Mouse (Mus musculus): ENCODE data around the gene Plcb4. TPM values are rescaled to one million over a fixed set of nuclear protein-coding genes. Genes with fewer than 3 reads are reported as not detected.

The Plcb4 gene
- polyA plus RNA-seq (2015; fragmentation: Nextera tagmentation; extraction: Ambion mirVana) = 26.0 and 27.3 TPM in 2 replicates

- ATAC-seq (ENCODE audit: extremely low read depth, insufficient number of reproducible peaks, low FRiP score, low TSS enrichment) = peak; percentile 78
- H3K36me3 ChIP-seq = no peaks in the 10 kb centered on the region
- no peaks in the 10 kb centered on the region for H3K27me3 ChIP-seq (replicated peaks)
- H3K4me3 ChIP-seq = peak within 1 kb of the TSS; percentile 90
- peaks cover 12% of the 10 kb centered on the region for H3K4me1 ChIP-seq
- H3K9ac ChIP-seq = peak within 1 kb of the TSS; percentile 97
- WGBS = under 1% methylated on average over 57 of the region's 71 CpGs
- peak within 1 kb of the TSS; percentile 98 for H3K27ac ChIP-seq (replicated peaks)
- H3K9me3 ChIP-seq = no peaks in the 10 kb centered on the region
- H3K4me2 ChIP-seq = peak within 1 kb of the TSS; percentile 76
Observed at GRCm38 (mm10) chr2:135658486-135659390, at the start of gene Plcb4. Gene Plcb4, plus strand, starts transcription at chr2:135659011.

DNA sequence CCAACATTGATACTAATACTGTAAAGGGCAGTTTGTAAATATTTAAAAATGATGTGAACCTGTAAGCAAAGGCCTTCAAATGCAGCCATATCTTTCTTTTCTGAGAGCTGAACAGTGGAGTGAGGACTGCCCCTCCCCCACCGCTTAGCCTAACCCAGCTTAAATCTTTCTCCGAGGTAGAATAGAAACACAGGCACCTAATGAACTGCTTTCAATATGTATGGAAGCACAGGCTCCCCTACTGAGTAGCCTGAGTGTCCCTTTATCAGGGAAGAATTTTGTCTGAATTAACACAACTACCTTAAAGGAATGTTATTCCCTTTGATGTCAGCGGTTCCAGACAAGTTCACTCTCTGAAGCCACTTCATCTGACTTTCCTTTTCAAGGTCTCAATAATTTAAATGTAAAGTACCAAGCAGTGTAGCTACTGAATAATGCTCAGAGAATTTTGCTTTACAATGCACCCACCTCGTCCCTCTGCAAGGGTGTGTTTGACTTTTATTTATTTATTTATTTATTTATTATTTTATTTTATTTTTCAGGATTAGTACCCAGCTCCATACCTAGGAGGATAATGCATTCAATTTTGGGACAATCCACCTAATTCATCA is 44.1 kb upstream of the Plcb4 start:
- 0 out of 2 replicates have a peak, but pooled peaks cover 2% of the 10 kb centered on the region for H3K4me1 ChIP-seq
- H3K4me2 ChIP-seq = peak overlapping the region; percentile 43
- H3K36me3 ChIP-seq = no peaks in the 10 kb centered on the region
- WGBS = 23% methylated on average over 4 of the region's 4 CpGs
- H3K9me3 ChIP-seq = no peaks in the 10 kb centered on the region
- no peak overlapping the region for H3K9ac ChIP-seq
- no peak overlapping the region for H3K4me3 ChIP-seq
- H3K27me3 ChIP-seq (replicated peaks) = no peaks in the 10 kb centered on the region
- H3K27ac ChIP-seq (replicated peaks) = no peak overlapping the region
- ATAC-seq (ENCODE audit: extremely low read depth, insufficient number of reproducible peaks, low FRiP score, low TSS enrichment) = no peak

GRCm38 (mm10) chr2:135616090-135616489 is 42.7 kb upstream of the Plcb4 start:
- Histone ChIP-seq H3K36me3 (no peaks in the 10 kb centered on the region), H3K9ac (no peak overlapping the region), H3K4me1 (0 out of 2 replicates have a peak, but pooled peaks cover 3% of the 10 kb centered on the region), H3K9me3 (no peaks in the 10 kb centered on the region), H3K27me3 (replicated peaks) (no peaks in the 10 kb centered on the region), H3K4me3 (no peak overlapping the region), H3K4me2 (no peak overlapping the region), H3K27ac (replicated peaks) (no peak overlapping the region)
- WGBS = 60% methylated on average over 1 of the region's 1 CpGs
- no peak for ATAC-seq (ENCODE audit: extremely low read depth, insufficient number of reproducible peaks, low FRiP score, low TSS enrichment)

DNA sequence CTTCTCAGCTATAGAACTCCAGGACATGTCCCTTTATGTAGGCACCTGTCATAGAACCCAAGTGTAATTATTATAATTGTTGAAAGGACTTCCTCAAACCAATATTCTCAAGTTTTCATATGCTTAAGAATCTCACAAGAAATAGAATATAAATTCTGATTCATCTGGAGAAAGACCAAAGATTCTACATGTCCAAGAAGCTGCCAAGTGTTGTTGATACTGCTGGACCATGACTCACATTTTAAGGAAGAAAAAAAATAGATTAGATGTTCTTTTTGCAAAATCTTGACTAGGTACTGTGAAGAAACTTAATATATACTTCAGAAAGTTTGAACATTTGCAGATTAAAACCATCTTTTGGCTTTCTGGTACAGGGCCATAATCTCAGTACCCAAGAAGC is 40.3 kb upstream of the Plcb4 start:
- 0 out of 2 replicates have a peak, but pooled peaks cover 3% of the 10 kb centered on the region for H3K4me1 ChIP-seq
- H3K36me3 ChIP-seq = no peaks in the 10 kb centered on the region
- no peak overlapping the region for H3K27ac ChIP-seq (replicated peaks)
- H3K4me3 ChIP-seq = no peak overlapping the region
- H3K9me3 ChIP-seq = no peaks in the 10 kb centered on the region
- no peak for ATAC-seq (ENCODE audit: extremely low read depth, insufficient number of reproducible peaks, low FRiP score, low TSS enrichment)
- no peak overlapping the region for H3K4me2 ChIP-seq
- H3K9ac ChIP-seq = no peak overlapping the region
- H3K27me3 ChIP-seq (replicated peaks) = no peaks in the 10 kb centered on the region

GRCm38 (mm10) chr2:135619956-135620355 is 38.9 kb upstream of the Plcb4 start:
- Histone ChIP-seq H3K9me3 (no peaks in the 10 kb centered on the region), H3K4me2 (no peak overlapping the region), H3K4me1 (0 out of 2 replicates have a peak, but pooled peaks cover 3% of the 10 kb centered on the region), H3K27ac (replicated peaks) (no peak overlapping the region), H3K27me3 (replicated peaks) (no peaks in the 10 kb centered on the region), H3K36me3 (no peaks in the 10 kb centered on the region), H3K4me3 (no peak overlapping the region), H3K9ac (no peak overlapping the region)
- WGBS = 47% methylated on average over 2 of the region's 2 CpGs
- ATAC-seq (ENCODE audit: extremely low read depth, insufficient number of reproducible peaks, low FRiP score, low TSS enrichment) = no peak

DNA sequence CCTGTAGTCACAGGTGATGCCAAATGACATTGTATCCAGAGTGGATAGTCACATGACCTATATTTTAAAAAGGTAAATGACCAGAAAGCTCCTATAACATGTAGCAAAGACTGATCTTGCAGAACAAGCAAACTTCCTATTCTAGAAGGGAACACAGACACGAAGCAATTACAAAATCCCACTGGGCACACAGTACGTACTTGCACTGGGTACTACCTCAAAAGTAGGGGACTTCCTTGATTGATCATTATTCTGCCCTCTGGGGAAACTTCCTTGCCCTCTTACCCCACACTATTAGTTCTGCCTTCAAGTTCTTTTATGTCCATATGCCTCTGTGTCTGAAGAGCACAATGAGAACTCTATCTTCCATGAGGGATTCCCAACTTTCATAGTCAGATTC is 31.0 kb upstream of the Plcb4 start:
- Histone ChIP-seq H3K4me3 (no peak overlapping the region), H3K27me3 (replicated peaks) (no peaks in the 10 kb centered on the region), H3K27ac (replicated peaks) (no peak overlapping the region), H3K4me2 (no peak overlapping the region), H3K9ac (no peak overlapping the region), H3K4me1 (no peaks in the 10 kb centered on the region), H3K9me3 (no peaks in the 10 kb centered on the region), H3K36me3 (no peaks in the 10 kb centered on the region)
- no peak for ATAC-seq (ENCODE audit: extremely low read depth, insufficient number of reproducible peaks, low FRiP score, low TSS enrichment)
- whole genome bisulfite sequencing = 73% methylated on average over 2 of the region's 2 CpGs

DNA sequence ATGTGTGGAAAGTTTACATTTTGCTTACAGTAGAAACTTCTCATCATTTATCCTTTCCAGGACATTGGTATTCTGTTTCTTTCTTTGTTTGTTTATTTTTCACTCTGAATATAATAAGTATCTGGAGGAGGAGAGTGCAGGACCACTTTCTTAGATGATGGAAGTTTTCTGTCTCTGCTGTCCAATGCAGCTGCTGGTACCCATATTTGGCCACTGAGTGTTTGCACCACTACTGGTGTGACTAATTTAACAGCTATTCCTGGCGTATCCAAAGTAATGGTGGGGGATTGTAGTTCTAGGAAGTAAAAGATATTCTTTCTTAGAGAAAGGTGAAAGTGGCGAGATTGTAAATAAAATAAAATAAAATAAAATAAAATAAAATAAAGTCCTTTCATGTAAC is 21.6 kb upstream of the Plcb4 start:
- no peaks in the 10 kb centered on the region for H3K36me3 ChIP-seq
- no peak overlapping the region for H3K27ac ChIP-seq (replicated peaks)
- no peak overlapping the region for H3K4me3 ChIP-seq
- H3K27me3 ChIP-seq (replicated peaks) = no peaks in the 10 kb centered on the region
- no peak overlapping the region for H3K9ac ChIP-seq
- ATAC-seq (ENCODE audit: extremely low read depth, insufficient number of reproducible peaks, low FRiP score, low TSS enrichment) = no peak
- H3K4me2 ChIP-seq = no peak overlapping the region
- no peaks in the 10 kb centered on the region for H3K4me1 ChIP-seq
- H3K9me3 ChIP-seq = no peaks in the 10 kb centered on the region
- 53% methylated on average over 2 of the region's 2 CpGs for WGBS

DNA sequence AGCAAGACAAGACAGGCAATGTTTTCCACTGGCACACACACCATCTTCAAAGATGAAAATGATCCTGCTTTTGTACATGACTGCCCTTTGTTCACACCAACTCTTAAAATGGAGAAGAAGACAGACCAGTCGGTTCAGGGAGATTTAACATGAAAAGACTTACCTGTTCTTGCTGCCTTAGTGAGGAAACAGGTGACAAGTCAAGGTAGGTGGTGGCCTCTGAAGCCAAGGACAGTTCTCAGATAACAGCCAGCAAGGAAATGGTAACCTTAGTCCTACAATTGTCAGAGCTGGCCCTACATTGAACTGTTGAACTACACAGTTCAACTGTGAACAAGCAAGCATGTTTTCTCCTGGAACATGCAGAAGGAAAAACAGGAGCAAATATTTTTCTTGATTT is 17.8 kb upstream of the Plcb4 start:
- H3K4me2 ChIP-seq = no peak overlapping the region
- 77% methylated on average over 1 of the region's 1 CpGs for WGBS
- H3K9me3 ChIP-seq = peaks cover 9% of the 10 kb centered on the region
- no peaks in the 10 kb centered on the region for H3K4me1 ChIP-seq
- no peak for ATAC-seq (ENCODE audit: extremely low read depth, insufficient number of reproducible peaks, low FRiP score, low TSS enrichment)
- H3K4me3 ChIP-seq = no peak overlapping the region
- no peak overlapping the region for H3K9ac ChIP-seq
- H3K36me3 ChIP-seq = no peaks in the 10 kb centered on the region
- H3K27ac ChIP-seq (replicated peaks) = no peak overlapping the region
- H3K27me3 ChIP-seq (replicated peaks) = no peaks in the 10 kb centered on the region

GRCm38 (mm10) chr2:135641636-135642035 is 17.2 kb upstream of the Plcb4 start:
- no peaks in the 10 kb centered on the region for H3K27me3 ChIP-seq (replicated peaks)
- 80% methylated on average over 2 of the region's 2 CpGs for WGBS
- H3K4me2 ChIP-seq = no peak overlapping the region
- H3K4me3 ChIP-seq = no peak overlapping the region
- ATAC-seq (ENCODE audit: extremely low read depth, insufficient number of reproducible peaks, low FRiP score, low TSS enrichment) = no peak
- H3K36me3 ChIP-seq = no peaks in the 10 kb centered on the region
- H3K9me3 ChIP-seq = peaks cover 9% of the 10 kb centered on the region
- no peak overlapping the region for H3K27ac ChIP-seq (replicated peaks)
- no peaks in the 10 kb centered on the region for H3K4me1 ChIP-seq
- H3K9ac ChIP-seq = no peak overlapping the region

DNA sequence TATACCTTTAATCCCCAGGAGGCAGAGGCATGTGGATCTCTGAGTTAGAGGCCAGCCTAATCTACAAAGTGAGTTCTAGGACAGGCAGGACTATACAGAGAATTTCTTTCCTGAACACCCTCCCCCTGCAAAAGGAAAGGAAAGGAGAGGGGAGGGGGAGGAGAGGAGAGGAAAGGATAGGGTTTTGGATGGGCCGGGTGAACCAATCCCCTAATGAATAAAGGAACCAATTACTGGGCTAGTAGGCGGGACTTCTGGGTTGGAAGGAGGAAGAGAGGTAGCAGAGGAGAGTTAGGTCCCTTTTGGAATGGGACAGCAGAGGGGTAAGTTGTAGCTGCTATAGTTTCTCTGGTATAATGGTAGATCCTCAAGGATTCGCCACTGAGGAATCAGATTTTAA is 12.6 kb upstream of the Plcb4 start:
- Histone ChIP-seq H3K27me3 (replicated peaks) (no peaks in the 10 kb centered on the region), H3K4me3 (no peak overlapping the region), H3K9ac (no peak overlapping the region), H3K27ac (replicated peaks) (no peak overlapping the region), H3K4me1 (no peaks in the 10 kb centered on the region), H3K4me2 (no peak overlapping the region), H3K36me3 (no peaks in the 10 kb centered on the region), H3K9me3 (peaks cover 9% of the 10 kb centered on the region)
- WGBS = 67% methylated on average over 3 of the region's 3 CpGs
- no peak for ATAC-seq (ENCODE audit: extremely low read depth, insufficient number of reproducible peaks, low FRiP score, low TSS enrichment)

- Histone ChIP-seq H3K36me3 (no peaks in the 10 kb centered on the region), H3K9me3 (peaks cover 9% of the 10 kb centered on the region), H3K4me1 (no peaks in the 10 kb centered on the region), H3K9ac (no peak overlapping the region), H3K4me3 (no peak overlapping the region), H3K27ac (replicated peaks) (no peak overlapping the region), H3K4me2 (no peak overlapping the region), H3K27me3 (replicated peaks) (no peaks in the 10 kb centered on the region)
- WGBS = 78% methylated on average over 6 of the region's 6 CpGs
- no peak for ATAC-seq (ENCODE audit: extremely low read depth, insufficient number of reproducible peaks, low FRiP score, low TSS enrichment)
Observed at GRCm38 (mm10) chr2:135646654-135647053, 12.2 kb upstream of the Plcb4 start.
